Mouse (Mus musculus): ENCODE data around the gene Ybx2.

Gene Ybx2

GRCm38 (mm10) chr11:69935137-69935879 lies at the start of gene Ybx2:
Gene Ybx2, plus strand, starts transcription at chr11:69935796.
- peak; percentile 33 for DNase-seq (ENCODE audit: extremely low spot score, low read depth, low spot score)

- no peak for DNase-seq (ENCODE audit: extremely low spot score, low read depth, low spot score)
These were observed 48.5 kb upstream of the Ybx2 start for GRCm38 (mm10) chr11:69886907-69887635.

- no peak for DNase-seq (ENCODE audit: extremely low spot score, low read depth, low spot score)
These were observed 44.1 kb upstream of the Ybx2 start for GRCm38 (mm10) chr11:69891482-69891881.

- no peak for DNase-seq (ENCODE audit: extremely low spot score, low read depth, low spot score)
These were observed 40.9 kb upstream of the Ybx2 start for GRCm38 (mm10) chr11:69894671-69895070.

- no peak for DNase-seq (ENCODE audit: extremely low spot score, low read depth, low spot score)
These were observed 40.3 kb upstream of the Ybx2 start, which contains the start of gene Acap1 for GRCm38 (mm10) chr11:69895291-69895690. Gene Acap1, minus strand, starts transcription at chr11:69895539.

- DNase-seq (ENCODE audit: extremely low spot score, low read depth, low spot score): no peak
These were observed 35.7 kb upstream of the Ybx2 start for GRCm38 (mm10) chr11:69899870-69900269.

GRCm38 (mm10) chr11:69900471-69901405 lies 34.9 kb upstream of the Ybx2 start, which contains the start of the genes 2810408A11Rik and Neurl4:
Gene 2810408A11Rik, minus strand, starts transcription at chr11:69900987.
Gene Neurl4, plus strand, starts transcription at chr11:69901072.
- peak; percentile 98 for DNase-seq (ENCODE audit: extremely low spot score, low read depth, low spot score)

- DNase-seq (ENCODE audit: extremely low spot score, low read depth, low spot score): no peak
These were observed 34.2 kb upstream of the Ybx2 start for GRCm38 (mm10) chr11:69901406-69901846.

GRCm38 (mm10) chr11:69901993-69902392 lies 33.6 kb upstream of the Ybx2 start:
- DNase-seq (ENCODE audit: extremely low spot score, low read depth, low spot score): no peak

- DNase-seq (ENCODE audit: extremely low spot score, low read depth, low spot score): no peak
These were observed 32.6 kb upstream of the Ybx2 start for GRCm38 (mm10) chr11:69902972-69903371.

GRCm38 (mm10) chr11:69904311-69904710 lies 31.3 kb upstream of the Ybx2 start:
- no peak for DNase-seq (ENCODE audit: extremely low spot score, low read depth, low spot score)

- no peak for DNase-seq (ENCODE audit: extremely low spot score, low read depth, low spot score)
These were observed 27.0 kb upstream of the Ybx2 start for GRCm38 (mm10) chr11:69908645-69909044.

- DNase-seq (ENCODE audit: extremely low spot score, low read depth, low spot score): no peak
These were observed 26.4 kb upstream of the Ybx2 start for GRCm38 (mm10) chr11:69909174-69909573.

GRCm38 (mm10) chr11:69910177-69910576 lies 25.4 kb upstream of the Ybx2 start:
- no peak for DNase-seq (ENCODE audit: extremely low spot score, low read depth, low spot score)

GRCm38 (mm10) chr11:69910781-69911560 lies 24.6 kb upstream of the Ybx2 start:
- no peak for DNase-seq (ENCODE audit: extremely low spot score, low read depth, low spot score)

- no peak for DNase-seq (ENCODE audit: extremely low spot score, low read depth, low spot score)
These were observed 23.9 kb upstream of the Ybx2 start for GRCm38 (mm10) chr11:69911701-69912100.

GRCm38 (mm10) chr11:69912716-69913530 lies 22.7 kb upstream of the Ybx2 start:
- DNase-seq (ENCODE audit: extremely low spot score, low read depth, low spot score): no peak

GRCm38 (mm10) chr11:69913554-69914371 lies 21.8 kb upstream of the Ybx2 start, which contains the start of gene Gps2:
Gene Gps2, plus strand, starts transcription at chr11:69913888.
- no peak for DNase-seq (ENCODE audit: extremely low spot score, low read depth, low spot score)
